Mouse (Mus musculus): Measurements from ENCODE around the gene Map3k6. TPM values are rescaled to one million over a fixed set of nuclear protein-coding genes. Genes with fewer than 3 reads are reported as not detected.

Gene Map3k6
- polyA plus RNA-seq, 1 experiment from 2014 or later = 2.8 TPM

DNA sequence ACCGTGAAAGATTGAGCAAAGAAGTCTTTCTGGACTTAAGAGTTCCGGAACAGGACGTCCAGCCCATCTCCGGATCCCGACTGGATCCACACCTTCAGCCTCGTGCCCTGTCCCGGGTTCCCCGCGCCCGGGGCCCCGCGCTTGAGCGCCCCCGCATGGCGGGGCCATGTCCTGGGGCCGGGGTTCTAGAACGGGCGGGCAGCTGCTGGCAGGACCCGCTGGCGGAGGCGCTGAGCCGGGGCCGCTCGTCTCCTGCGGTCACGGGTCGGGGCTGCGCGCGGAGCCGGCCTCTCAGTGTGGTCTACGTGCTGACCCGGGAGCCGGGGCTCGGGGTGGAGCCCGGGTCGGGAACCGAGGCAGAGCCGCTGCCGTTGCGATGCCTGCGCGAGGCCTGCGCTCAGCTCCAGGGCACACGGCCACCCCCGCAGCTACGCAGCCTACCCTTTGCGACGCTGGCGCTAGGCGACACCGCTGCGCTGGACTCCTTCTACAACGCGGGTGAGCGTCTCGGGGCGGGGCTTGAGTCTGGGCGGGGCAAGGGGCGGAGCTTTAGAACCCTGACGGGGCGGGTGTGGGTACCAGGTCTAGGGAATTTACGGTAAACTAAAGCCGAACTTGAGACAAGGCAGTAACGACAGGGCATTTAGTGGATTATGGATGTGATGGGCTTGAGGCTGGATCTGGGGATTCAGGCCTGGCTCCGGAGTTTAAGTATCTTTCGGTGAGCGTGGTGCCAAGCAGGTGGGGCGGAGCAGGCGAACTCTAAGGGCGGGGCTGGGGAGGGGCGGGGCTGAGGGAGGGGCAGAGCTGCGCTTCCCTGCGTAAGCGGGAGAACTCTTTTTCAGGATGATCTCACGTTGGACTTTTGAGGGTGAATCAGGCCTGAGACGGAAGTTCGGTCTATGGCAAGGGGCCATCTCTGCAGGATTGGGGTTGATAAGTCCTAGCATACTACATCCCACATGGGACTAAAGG, 603 bp downstream of the Map3k6 start:
- Histone ChIP-seq H3K4me3 (ENCODE audit: low read length) (peak overlapping the region; percentile 65), H3K36me3 (ENCODE audit: control insufficient read depth, insufficient read depth, low read length) (no peaks in the 10 kb centered on the region), H3K27ac (ENCODE audit: low read depth, low read length) (peak overlapping the region; percentile 66), H3K4me1 (ENCODE audit: control insufficient read depth, insufficient read depth, low read length) (peaks cover 2% of the 10 kb centered on the region; the same call in 1 of the 2 replicates), H3K9me3 (ENCODE audit: control insufficient read depth, low read length) (no peaks in the 10 kb centered on the region), H3K9ac (ENCODE audit: low read depth, low read length) (peak overlapping the region; percentile 75), H3K27me3 (ENCODE audit: control insufficient read depth, insufficient read depth, low read length) (peaks cover 4% of the 10 kb centered on the region; the same call in 1 of the 2 replicates), H3K4me2 (replicated peaks; ENCODE audit: low read depth, low read length) (peak overlapping the region; percentile 93)
- WGBS = under 1% methylated on average over 78 of the region's 78 CpGs
- ATAC-seq (ENCODE audit: low FRiP score, low TSS enrichment) = peak; percentile 92

DNA sequence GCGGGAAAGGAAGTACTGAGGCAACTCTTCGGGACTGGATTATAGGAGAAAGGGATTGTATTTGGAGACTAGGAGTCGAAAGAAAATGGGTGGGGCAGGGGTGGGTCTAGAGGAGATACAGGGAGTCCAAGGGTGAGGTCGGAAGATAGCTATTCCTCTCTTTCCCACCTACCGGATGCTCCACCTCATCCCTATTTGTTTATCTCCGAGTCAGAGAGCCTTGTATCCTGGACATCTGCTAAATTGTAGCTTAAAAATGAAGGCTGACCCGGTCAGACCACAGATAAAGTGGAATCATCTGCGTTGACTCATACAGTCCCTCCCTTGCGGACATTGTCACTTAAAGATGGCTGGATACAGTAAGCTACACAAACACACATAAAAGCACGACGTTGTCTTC, 1.3 kb downstream of the Map3k6 start:
- H3K4me1 ChIP-seq (ENCODE audit: control insufficient read depth, insufficient read depth, low read length) = peaks cover 5% of the 10 kb centered on the region; the same call in 1 of the 2 replicates
- no peak overlapping the region for H3K27ac ChIP-seq (ENCODE audit: low read depth, low read length)
- peaks cover 10% of the 10 kb centered on the region; the same call in 1 of the 2 replicates for H3K27me3 ChIP-seq (ENCODE audit: control insufficient read depth, insufficient read depth, low read length)
- no peaks in the 10 kb centered on the region for H3K36me3 ChIP-seq (ENCODE audit: control insufficient read depth, insufficient read depth, low read length)
- peak overlapping the region; percentile 65 for H3K4me3 ChIP-seq (ENCODE audit: low read length)
- peak overlapping the region; percentile 93 for H3K4me2 ChIP-seq (replicated peaks; ENCODE audit: low read depth, low read length)
- 29% methylated on average over 11 of the region's 11 CpGs for WGBS
- H3K9me3 ChIP-seq (ENCODE audit: control insufficient read depth, low read length) = no peaks in the 10 kb centered on the region
- H3K9ac ChIP-seq (ENCODE audit: low read depth, low read length) = peak overlapping the region; percentile 13; the same call in 1 of the 2 replicates
- ATAC-seq (ENCODE audit: low FRiP score, low TSS enrichment) = no peak

DNA sequence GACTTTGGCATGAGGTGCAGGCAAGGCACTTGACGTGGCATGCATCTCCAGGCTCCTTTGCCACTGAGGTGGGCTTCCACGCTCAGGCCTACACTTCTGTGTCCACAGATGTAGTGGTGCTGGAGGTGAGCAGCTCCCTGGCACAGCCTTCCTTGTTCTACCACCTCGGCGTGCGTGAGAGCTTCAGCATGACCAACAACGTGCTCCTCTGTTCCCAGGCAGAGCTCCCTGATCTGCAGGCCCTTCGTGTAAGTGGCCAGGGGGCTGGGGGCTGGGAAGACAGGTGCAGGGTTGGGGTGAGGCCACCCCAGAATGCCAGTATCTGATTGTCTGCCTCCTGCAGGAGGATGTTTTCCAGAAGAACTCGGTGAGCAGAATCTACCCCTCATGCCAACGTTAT, 2.1 kb downstream of the Map3k6 start:
- 72% methylated on average over 9 of the region's 9 CpGs for WGBS
- ATAC-seq (ENCODE audit: low FRiP score, low TSS enrichment) = no peak
- H3K36me3 ChIP-seq (ENCODE audit: control insufficient read depth, insufficient read depth, low read length) = no peaks in the 10 kb centered on the region
- no peak overlapping the region for H3K4me2 ChIP-seq (replicated peaks; ENCODE audit: low read depth, low read length)
- H3K9ac ChIP-seq (ENCODE audit: low read depth, low read length) = no peak overlapping the region
- no peak overlapping the region for H3K27ac ChIP-seq (ENCODE audit: low read depth, low read length)
- H3K4me1 ChIP-seq (ENCODE audit: control insufficient read depth, insufficient read depth, low read length) = peaks cover 10% of the 10 kb centered on the region; the same call in 1 of the 2 replicates
- no peaks in the 10 kb centered on the region for H3K9me3 ChIP-seq (ENCODE audit: control insufficient read depth, low read length)
- H3K4me3 ChIP-seq (ENCODE audit: low read length) = no peak overlapping the region
- H3K27me3 ChIP-seq (ENCODE audit: control insufficient read depth, insufficient read depth, low read length) = peaks cover 18% of the 10 kb centered on the region

DNA sequence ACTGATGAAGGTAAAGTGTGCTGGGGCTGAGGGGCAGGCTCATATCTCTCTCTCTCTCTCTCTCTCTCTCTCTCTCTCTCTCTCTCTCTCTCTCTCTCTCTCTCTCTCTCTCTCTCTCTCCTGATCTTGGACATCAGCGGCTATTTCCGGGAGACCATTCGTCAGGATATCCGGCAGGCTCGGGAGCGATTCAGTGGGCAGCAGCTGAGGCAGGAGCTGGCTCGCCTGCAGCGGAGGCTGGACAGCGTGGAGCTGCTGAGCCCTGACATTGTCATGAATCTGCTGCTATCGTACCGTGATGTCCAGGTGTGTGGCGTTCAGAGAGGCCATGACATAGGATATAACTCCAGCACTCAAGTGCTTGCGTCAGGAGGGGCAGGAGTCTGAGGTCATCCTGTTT, 2.9 kb downstream of the Map3k6 start:
- peaks cover 10% of the 10 kb centered on the region; the same call in 1 of the 2 replicates for H3K4me1 ChIP-seq (ENCODE audit: control insufficient read depth, insufficient read depth, low read length)
- ATAC-seq (ENCODE audit: low FRiP score, low TSS enrichment) = no peak
- H3K4me3 ChIP-seq (ENCODE audit: low read length) = no peak overlapping the region
- H3K27ac ChIP-seq (ENCODE audit: low read depth, low read length) = no peak overlapping the region
- H3K9ac ChIP-seq (ENCODE audit: low read depth, low read length) = no peak overlapping the region
- H3K9me3 ChIP-seq (ENCODE audit: control insufficient read depth, low read length) = no peaks in the 10 kb centered on the region
- 19% methylated on average over 12 of the region's 13 CpGs for WGBS
- H3K27me3 ChIP-seq (ENCODE audit: control insufficient read depth, insufficient read depth, low read length) = peaks cover 26% of the 10 kb centered on the region
- no peak overlapping the region for H3K4me2 ChIP-seq (replicated peaks; ENCODE audit: low read depth, low read length)
- no peaks in the 10 kb centered on the region for H3K36me3 ChIP-seq (ENCODE audit: control insufficient read depth, insufficient read depth, low read length)

DNA sequence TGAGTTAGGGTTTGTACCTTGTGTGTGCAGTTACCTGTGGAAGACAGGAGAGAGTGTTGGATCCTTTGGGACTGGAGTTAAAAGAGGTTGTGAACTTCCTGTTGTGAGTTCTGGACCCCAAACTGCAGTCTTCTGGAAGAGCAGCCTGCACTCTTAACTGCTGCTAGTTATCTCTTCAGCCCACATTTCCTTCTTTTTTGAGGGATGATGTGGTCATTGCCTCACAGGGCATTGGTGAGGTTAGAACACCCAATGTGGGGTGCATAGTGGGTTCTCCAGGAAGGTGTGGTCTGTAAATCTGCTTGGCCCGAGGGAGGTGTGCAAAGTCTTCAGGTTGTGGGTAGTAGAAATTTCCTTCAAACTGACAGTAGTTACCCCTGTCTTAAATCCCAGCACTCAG, 3.7 kb downstream of the Map3k6 start:
- H3K9me3 ChIP-seq (ENCODE audit: control insufficient read depth, low read length) = no peaks in the 10 kb centered on the region
- no peak overlapping the region for H3K4me3 ChIP-seq (ENCODE audit: low read length)
- no peak for ATAC-seq (ENCODE audit: low FRiP score, low TSS enrichment)
- H3K27me3 ChIP-seq (ENCODE audit: control insufficient read depth, insufficient read depth, low read length) = peaks cover 28% of the 10 kb centered on the region
- no peak overlapping the region for H3K9ac ChIP-seq (ENCODE audit: low read depth, low read length)
- 83% methylated on average over 1 of the region's 1 CpGs for WGBS
- peaks cover 10% of the 10 kb centered on the region; the same call in 1 of the 2 replicates for H3K4me1 ChIP-seq (ENCODE audit: control insufficient read depth, insufficient read depth, low read length)
- H3K36me3 ChIP-seq (ENCODE audit: control insufficient read depth, insufficient read depth, low read length) = no peaks in the 10 kb centered on the region
- H3K4me2 ChIP-seq (replicated peaks; ENCODE audit: low read depth, low read length) = no peak overlapping the region
- no peak overlapping the region for H3K27ac ChIP-seq (ENCODE audit: low read depth, low read length)

DNA sequence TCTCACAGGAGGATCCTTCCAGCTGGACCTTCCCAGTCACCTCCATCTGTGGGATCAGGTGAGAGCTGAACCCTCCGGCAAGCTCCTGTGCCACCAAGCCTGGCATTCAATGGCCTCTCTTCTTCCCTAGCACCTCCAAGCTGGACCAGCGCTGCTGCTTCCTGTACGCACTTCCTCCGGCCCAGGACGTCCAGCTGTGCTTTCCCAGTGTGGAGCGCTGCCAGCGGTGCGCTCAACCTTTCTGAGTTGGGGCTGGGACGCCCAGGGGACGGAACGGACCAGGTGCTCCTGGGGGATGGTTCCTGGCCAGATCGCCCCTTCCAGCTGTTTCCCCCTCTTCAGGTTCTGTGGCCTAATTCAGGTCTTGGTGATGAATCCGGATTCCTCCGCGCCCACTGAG, 6.5 kb downstream of the Map3k6 start:
- Histone ChIP-seq H3K36me3 (ENCODE audit: control insufficient read depth, insufficient read depth, low read length) (no peaks in the 10 kb centered on the region), H3K27ac (ENCODE audit: low read depth, low read length) (no peak overlapping the region), H3K9ac (ENCODE audit: low read depth, low read length) (no peak overlapping the region), H3K4me1 (ENCODE audit: control insufficient read depth, insufficient read depth, low read length) (peaks cover 25% of the 10 kb centered on the region), H3K27me3 (ENCODE audit: control insufficient read depth, insufficient read depth, low read length) (peaks cover 48% of the 10 kb centered on the region), H3K9me3 (ENCODE audit: control insufficient read depth, low read length) (no peaks in the 10 kb centered on the region), H3K4me3 (ENCODE audit: low read length) (no peak overlapping the region), H3K4me2 (replicated peaks; ENCODE audit: low read depth, low read length) (no peak overlapping the region)
- 30% methylated on average over 15 of the region's 15 CpGs for WGBS
- ATAC-seq (ENCODE audit: low FRiP score, low TSS enrichment) = no peak

DNA sequence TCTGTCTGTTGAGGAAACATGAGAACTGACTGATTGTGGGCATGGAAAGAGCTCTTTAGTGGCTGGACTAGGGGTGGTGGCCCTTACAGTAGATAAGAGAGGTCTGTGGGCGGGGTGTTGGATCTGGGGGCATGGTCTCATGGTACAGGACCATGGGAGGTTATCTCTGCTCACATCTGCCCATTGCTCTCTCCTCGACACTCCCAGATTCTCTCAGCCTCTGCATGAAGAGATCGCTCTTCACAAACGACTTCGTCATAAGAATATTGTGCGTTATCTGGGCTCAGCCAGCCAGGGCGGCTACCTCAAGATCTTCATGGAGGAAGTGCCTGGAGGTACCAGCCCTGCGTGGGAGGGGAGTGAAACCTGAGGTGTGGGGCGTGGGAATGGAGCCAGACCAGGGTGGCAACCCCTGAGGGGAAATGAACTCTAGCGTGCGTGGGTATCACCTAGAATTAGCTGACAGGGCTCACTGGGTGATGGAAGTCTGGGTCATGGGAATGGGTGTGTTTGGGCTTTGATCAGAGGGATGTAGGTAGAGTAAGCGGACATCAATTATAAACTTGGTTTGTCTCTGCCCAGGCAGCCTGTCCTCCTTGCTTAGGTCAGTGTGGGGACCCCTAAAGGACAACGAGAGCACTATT, 7.3 kb downstream of the Map3k6 start:
- no peaks in the 10 kb centered on the region for H3K36me3 ChIP-seq (ENCODE audit: control insufficient read depth, insufficient read depth, low read length)
- 54% methylated on average over 13 of the region's 13 CpGs for WGBS
- H3K9me3 ChIP-seq (ENCODE audit: control insufficient read depth, low read length) = no peaks in the 10 kb centered on the region
- H3K4me1 ChIP-seq (ENCODE audit: control insufficient read depth, insufficient read depth, low read length) = peaks cover 25% of the 10 kb centered on the region
- ATAC-seq (ENCODE audit: low FRiP score, low TSS enrichment) = no peak
- no peak overlapping the region for H3K9ac ChIP-seq (ENCODE audit: low read depth, low read length)
- peaks cover 48% of the 10 kb centered on the region for H3K27me3 ChIP-seq (ENCODE audit: control insufficient read depth, insufficient read depth, low read length)
- H3K4me3 ChIP-seq (ENCODE audit: low read length) = no peak overlapping the region
- no peak overlapping the region for H3K4me2 ChIP-seq (replicated peaks; ENCODE audit: low read depth, low read length)
- no peak overlapping the region for H3K27ac ChIP-seq (ENCODE audit: low read depth, low read length)

DNA sequence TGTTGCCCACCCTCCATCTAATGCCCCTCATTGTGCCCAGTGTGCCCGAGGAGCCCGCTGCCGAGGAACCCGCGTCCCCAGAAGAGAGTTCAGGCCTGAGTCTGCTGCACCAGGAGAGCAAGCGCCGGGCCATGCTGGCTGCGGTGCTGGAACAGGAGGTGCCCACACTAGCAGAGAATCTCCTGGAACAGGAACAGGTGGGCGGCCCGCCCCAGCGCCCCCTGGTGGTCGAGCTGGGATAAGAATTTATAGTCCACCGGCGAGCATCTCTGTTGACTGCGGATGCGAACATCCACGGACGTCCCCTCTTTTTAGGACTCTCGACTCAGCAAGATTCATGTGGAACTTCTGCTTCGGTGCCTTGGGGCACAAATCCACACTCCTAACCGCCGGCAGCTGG, 10.0 kb downstream of the Map3k6 start:
- H3K27me3 ChIP-seq (ENCODE audit: control insufficient read depth, insufficient read depth, low read length) = peaks cover 51% of the 10 kb centered on the region
- no peak overlapping the region for H3K27ac ChIP-seq (ENCODE audit: low read depth, low read length)
- peaks cover 23% of the 10 kb centered on the region for H3K4me1 ChIP-seq (ENCODE audit: control insufficient read depth, insufficient read depth, low read length)
- no peak for ATAC-seq (ENCODE audit: low FRiP score, low TSS enrichment)
- H3K4me3 ChIP-seq (ENCODE audit: low read length) = peak overlapping the region; percentile 36
- H3K9me3 ChIP-seq (ENCODE audit: control insufficient read depth, low read length) = no peaks in the 10 kb centered on the region
- H3K9ac ChIP-seq (ENCODE audit: low read depth, low read length) = no peak overlapping the region
- WGBS = 2% methylated on average over 22 of the region's 22 CpGs
- H3K36me3 ChIP-seq (ENCODE audit: control insufficient read depth, insufficient read depth, low read length) = no peaks in the 10 kb centered on the region
- peak overlapping the region; percentile 74 for H3K4me2 ChIP-seq (replicated peaks; ENCODE audit: low read depth, low read length)

DNA sequence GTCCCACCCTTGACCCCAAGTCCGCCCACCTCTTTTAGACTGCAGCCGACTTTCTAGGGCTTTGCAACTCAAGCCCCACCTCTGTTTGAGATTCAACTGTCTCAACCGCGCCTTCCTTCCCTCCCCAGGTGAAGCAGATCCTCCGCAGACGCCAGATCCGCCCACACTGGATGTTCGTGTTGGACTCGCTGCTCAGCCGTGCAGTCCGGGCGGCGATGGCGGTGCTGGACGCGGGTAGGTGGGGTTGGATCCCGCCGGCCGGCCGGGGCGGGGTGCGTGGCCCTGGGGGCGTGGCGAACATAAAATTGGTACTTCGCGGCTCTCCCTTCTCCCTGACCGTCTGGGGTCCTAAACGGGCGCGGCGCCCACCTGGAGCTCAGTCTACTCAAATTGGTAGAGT, 10.6 kb downstream of the Map3k6 start:
- peaks cover 23% of the 10 kb centered on the region for H3K4me1 ChIP-seq (ENCODE audit: control insufficient read depth, insufficient read depth, low read length)
- peak overlapping the region; percentile 36 for H3K4me3 ChIP-seq (ENCODE audit: low read length)
- under 1% methylated on average over 31 of the region's 31 CpGs for WGBS
- H3K27me3 ChIP-seq (ENCODE audit: control insufficient read depth, insufficient read depth, low read length) = peaks cover 55% of the 10 kb centered on the region
- H3K9me3 ChIP-seq (ENCODE audit: control insufficient read depth, low read length) = no peaks in the 10 kb centered on the region
- 0 out of 2 replicates have a peak overlapping the region, but pooled peaks have one; percentile 18 for H3K9ac ChIP-seq (ENCODE audit: low read depth, low read length)
- H3K27ac ChIP-seq (ENCODE audit: low read depth, low read length) = no peak overlapping the region
- no peaks in the 10 kb centered on the region for H3K36me3 ChIP-seq (ENCODE audit: control insufficient read depth, insufficient read depth, low read length)
- peak overlapping the region; percentile 74 for H3K4me2 ChIP-seq (replicated peaks; ENCODE audit: low read depth, low read length)
- ATAC-seq (ENCODE audit: low FRiP score, low TSS enrichment) = no peak
